Mouse (Mus musculus): ENCODE measurements around the gene Gm20388. TPM values are rescaled to one million over a fixed set of nuclear protein-coding genes. Genes with fewer than 3 reads are reported as not detected.

Gm20388 gene
- polyA plus RNA-seq, 1 experiment from 2014 or later = not detected

DNA sequence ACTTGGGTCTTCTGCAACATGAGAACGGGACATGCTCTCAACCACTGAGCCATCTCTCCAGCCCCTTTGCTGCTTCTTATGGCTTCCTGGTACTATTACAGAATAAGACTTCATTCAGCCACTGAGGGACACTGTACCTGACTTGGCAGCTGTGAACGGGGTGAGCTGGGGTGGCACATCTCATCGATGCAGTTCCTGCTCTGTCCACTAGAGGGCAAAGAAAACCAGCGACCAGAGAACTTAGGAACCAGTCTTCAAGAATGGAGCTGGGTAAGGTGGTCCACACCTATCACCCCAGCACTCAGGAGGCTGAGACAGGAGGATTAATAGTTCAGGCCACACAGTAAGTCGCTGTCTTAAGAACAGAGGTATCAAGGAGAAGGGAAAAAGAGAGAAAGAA is 685.3 kb downstream of the Gm20388 start:
- no peaks in the 10 kb centered on the region for H3K9me3 ChIP-seq (ENCODE audit: control insufficient read depth, low read length)
- H3K4me1 ChIP-seq (ENCODE audit: control insufficient read depth, insufficient read depth, low read length) = peaks cover 6% of the 10 kb centered on the region
- no peaks in the 10 kb centered on the region for H3K36me3 ChIP-seq (ENCODE audit: control insufficient read depth, insufficient read depth, low read length)
- no peaks in the 10 kb centered on the region; the same call in 1 of the 2 replicates for H3K27me3 ChIP-seq (ENCODE audit: control insufficient read depth, insufficient read depth, low read length)
- H3K4me3 ChIP-seq (ENCODE audit: low read length) = no peak overlapping the region
- H3K27ac ChIP-seq (ENCODE audit: low read depth, low read length) = no peak overlapping the region
- 12% methylated on average over 5 of the region's 5 CpGs for WGBS
- ATAC-seq (ENCODE audit: low FRiP score, low TSS enrichment) = no peak
- H3K4me2 ChIP-seq (replicated peaks; ENCODE audit: low read depth, low read length) = no peak overlapping the region
- H3K9ac ChIP-seq (ENCODE audit: low read depth, low read length) = no peak overlapping the region

DNA sequence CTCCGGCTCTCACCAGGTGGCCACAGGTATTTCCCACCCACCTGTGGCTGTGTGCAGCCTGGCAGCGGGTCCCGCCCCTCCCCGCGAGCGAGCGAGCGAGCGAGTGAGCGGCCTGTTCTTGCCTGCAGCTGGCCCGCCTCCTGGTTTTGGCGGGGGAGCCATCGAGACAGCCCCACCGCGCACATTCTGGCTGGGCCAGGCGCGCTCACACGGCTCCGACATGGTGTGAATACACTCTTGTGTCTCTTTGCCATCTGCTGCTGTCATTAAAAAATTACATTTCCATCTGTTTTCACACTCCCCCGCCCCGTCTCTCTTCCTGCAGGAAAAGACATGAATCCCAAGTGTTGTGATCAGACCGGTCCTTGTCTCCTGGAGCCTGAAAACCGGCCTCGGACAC is 687.9 kb downstream of the Gm20388 start:
- Histone ChIP-seq H3K4me2 (replicated peaks; ENCODE audit: low read depth, low read length) (peak overlapping the region; percentile 36), H3K4me1 (ENCODE audit: control insufficient read depth, insufficient read depth, low read length) (peaks cover 6% of the 10 kb centered on the region), H3K27me3 (ENCODE audit: control insufficient read depth, insufficient read depth, low read length) (no peaks in the 10 kb centered on the region; the same call in 1 of the 2 replicates), H3K27ac (ENCODE audit: low read depth, low read length) (no peak overlapping the region), H3K36me3 (ENCODE audit: control insufficient read depth, insufficient read depth, low read length) (no peaks in the 10 kb centered on the region), H3K4me3 (ENCODE audit: low read length) (peak overlapping the region; percentile 18; the same call in 1 of the 2 replicates), H3K9me3 (ENCODE audit: control insufficient read depth, low read length) (0 out of 2 replicates have a peak, but pooled peaks cover 2% of the 10 kb centered on the region), H3K9ac (ENCODE audit: low read depth, low read length) (peak overlapping the region; percentile 20; the same call in 1 of the 2 replicates)
- ATAC-seq (ENCODE audit: low FRiP score, low TSS enrichment) = peak; percentile 21; the same call in 1 of the 2 replicates
- WGBS = 24% methylated on average over 24 of the region's 24 CpGs

DNA sequence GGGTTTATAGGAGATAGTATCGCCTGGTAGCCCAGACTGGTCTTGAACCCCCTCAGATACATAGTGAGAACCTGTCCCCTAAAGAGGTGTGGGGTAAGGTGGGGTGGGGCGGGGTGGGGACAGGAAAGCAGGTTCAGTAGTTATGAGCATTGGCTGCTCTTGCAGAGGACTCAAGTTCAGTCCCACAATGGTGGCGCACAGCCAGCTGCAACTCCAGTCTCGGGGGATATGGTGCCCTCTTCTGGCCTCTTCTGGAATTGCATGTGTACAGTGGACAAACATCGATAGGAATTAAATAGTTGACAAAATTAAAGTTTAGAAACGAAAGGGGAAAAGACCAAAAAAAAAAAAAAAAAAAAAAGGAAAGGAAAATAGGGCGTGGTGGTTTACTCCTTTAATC is 688.9 kb downstream of the Gm20388 start:
- Histone ChIP-seq H3K9me3 (ENCODE audit: control insufficient read depth, low read length) (0 out of 2 replicates have a peak, but pooled peaks cover 2% of the 10 kb centered on the region), H3K4me2 (replicated peaks; ENCODE audit: low read depth, low read length) (no peak overlapping the region), H3K27ac (ENCODE audit: low read depth, low read length) (no peak overlapping the region), H3K9ac (ENCODE audit: low read depth, low read length) (no peak overlapping the region), H3K4me1 (ENCODE audit: control insufficient read depth, insufficient read depth, low read length) (peaks cover 6% of the 10 kb centered on the region), H3K27me3 (ENCODE audit: control insufficient read depth, insufficient read depth, low read length) (no peaks in the 10 kb centered on the region; the same call in 1 of the 2 replicates), H3K4me3 (ENCODE audit: low read length) (no peak overlapping the region), H3K36me3 (ENCODE audit: control insufficient read depth, insufficient read depth, low read length) (no peaks in the 10 kb centered on the region)
- WGBS = 68% methylated on average over 7 of the region's 7 CpGs
- no peak for ATAC-seq (ENCODE audit: low FRiP score, low TSS enrichment)

DNA sequence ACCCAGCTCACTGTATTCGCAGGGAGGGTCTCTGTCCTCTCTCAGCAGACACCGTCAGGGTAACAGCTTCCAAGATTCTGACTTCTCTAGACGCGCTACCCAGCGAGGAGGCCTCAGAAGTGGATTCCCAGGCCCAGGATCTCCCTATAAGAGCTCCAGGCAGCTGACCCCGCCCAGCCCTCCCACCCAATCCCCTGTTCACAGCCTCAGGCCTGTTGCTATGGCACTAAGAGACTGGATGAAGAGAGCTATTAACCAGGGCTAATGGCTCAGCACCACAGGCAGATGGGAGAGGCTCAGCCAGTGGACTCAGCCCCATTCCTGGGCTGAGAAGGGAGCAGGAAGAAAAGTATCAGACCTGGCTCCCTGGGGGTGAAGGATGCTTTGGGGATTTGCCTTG is 692.0 kb downstream of the Gm20388 start:
- no peak overlapping the region for H3K9ac ChIP-seq (ENCODE audit: low read depth, low read length)
- ATAC-seq (ENCODE audit: low FRiP score, low TSS enrichment) = peak; percentile 53
- WGBS = 28% methylated on average over 6 of the region's 6 CpGs
- no peaks in the 10 kb centered on the region for H3K36me3 ChIP-seq (ENCODE audit: control insufficient read depth, insufficient read depth, low read length)
- H3K9me3 ChIP-seq (ENCODE audit: control insufficient read depth, low read length) = 0 out of 2 replicates have a peak, but pooled peaks cover 2% of the 10 kb centered on the region
- no peaks in the 10 kb centered on the region; the same call in 1 of the 2 replicates for H3K27me3 ChIP-seq (ENCODE audit: control insufficient read depth, insufficient read depth, low read length)
- H3K4me2 ChIP-seq (replicated peaks; ENCODE audit: low read depth, low read length) = no peak overlapping the region
- H3K27ac ChIP-seq (ENCODE audit: low read depth, low read length) = no peak overlapping the region
- H3K4me1 ChIP-seq (ENCODE audit: control insufficient read depth, insufficient read depth, low read length) = peaks cover 6% of the 10 kb centered on the region
- H3K4me3 ChIP-seq (ENCODE audit: low read length) = no peak overlapping the region

DNA sequence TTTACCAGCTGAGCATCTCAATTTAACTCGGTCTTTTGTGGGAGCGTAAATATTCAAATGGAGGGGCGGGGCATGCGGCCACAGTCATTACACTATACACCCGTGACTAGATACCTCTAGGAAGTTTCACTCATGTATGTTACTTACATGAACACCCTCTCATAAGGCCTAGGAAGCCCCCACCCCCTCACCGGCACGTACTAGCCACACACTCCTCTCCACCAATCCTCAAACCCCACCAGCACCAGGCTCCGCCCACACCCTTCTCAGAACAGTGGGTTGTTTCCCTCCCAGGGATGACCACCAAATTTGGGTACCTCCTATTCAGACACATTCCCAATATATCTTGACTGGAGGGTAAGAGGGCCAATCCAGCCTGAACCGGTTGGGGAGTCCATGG is 696.8 kb downstream of the Gm20388 start:
- Histone ChIP-seq H3K9me3 (ENCODE audit: control insufficient read depth, low read length) (no peaks in the 10 kb centered on the region), H3K36me3 (ENCODE audit: control insufficient read depth, insufficient read depth, low read length) (no peaks in the 10 kb centered on the region), H3K4me2 (replicated peaks; ENCODE audit: low read depth, low read length) (no peak overlapping the region), H3K27ac (ENCODE audit: low read depth, low read length) (no peak overlapping the region), H3K9ac (ENCODE audit: low read depth, low read length) (no peak overlapping the region), H3K27me3 (ENCODE audit: control insufficient read depth, insufficient read depth, low read length) (no peaks in the 10 kb centered on the region), H3K4me3 (ENCODE audit: low read length) (no peak overlapping the region), H3K4me1 (ENCODE audit: control insufficient read depth, insufficient read depth, low read length) (no peaks in the 10 kb centered on the region)
- WGBS = 83% methylated on average over 9 of the region's 9 CpGs
- 0 out of 2 replicates have a peak, but pooled peaks have one; percentile 39 for ATAC-seq (ENCODE audit: low FRiP score, low TSS enrichment)

DNA sequence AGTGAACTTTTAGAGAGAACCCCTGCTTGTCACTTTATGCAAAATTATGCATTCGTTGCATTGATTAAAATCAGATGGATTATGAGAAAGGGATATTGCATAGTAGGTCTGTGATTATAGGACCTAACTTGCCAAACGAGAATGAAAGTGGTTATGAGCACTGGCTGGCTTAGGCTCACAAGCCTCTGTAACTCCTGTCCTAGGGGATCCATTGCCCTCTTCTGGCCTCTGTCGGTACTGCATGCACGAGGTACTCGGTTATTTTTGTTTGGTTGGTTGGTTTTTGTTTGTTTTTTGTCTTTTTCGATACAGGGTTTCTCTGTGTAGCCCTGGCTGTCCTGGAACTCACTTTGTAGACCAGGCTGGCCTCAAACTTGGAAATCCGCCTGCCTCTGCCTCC is 697.2 kb downstream of the Gm20388 start:
- ATAC-seq (ENCODE audit: low FRiP score, low TSS enrichment) = no peak
- H3K36me3 ChIP-seq (ENCODE audit: control insufficient read depth, insufficient read depth, low read length) = no peaks in the 10 kb centered on the region
- no peak overlapping the region for H3K4me3 ChIP-seq (ENCODE audit: low read length)
- H3K27ac ChIP-seq (ENCODE audit: low read depth, low read length) = no peak overlapping the region
- H3K9ac ChIP-seq (ENCODE audit: low read depth, low read length) = no peak overlapping the region
- H3K27me3 ChIP-seq (ENCODE audit: control insufficient read depth, insufficient read depth, low read length) = no peaks in the 10 kb centered on the region
- H3K9me3 ChIP-seq (ENCODE audit: control insufficient read depth, low read length) = no peaks in the 10 kb centered on the region
- no peak overlapping the region for H3K4me2 ChIP-seq (replicated peaks; ENCODE audit: low read depth, low read length)
- 15% methylated on average over 7 of the region's 7 CpGs for WGBS
- no peaks in the 10 kb centered on the region for H3K4me1 ChIP-seq (ENCODE audit: control insufficient read depth, insufficient read depth, low read length)

DNA sequence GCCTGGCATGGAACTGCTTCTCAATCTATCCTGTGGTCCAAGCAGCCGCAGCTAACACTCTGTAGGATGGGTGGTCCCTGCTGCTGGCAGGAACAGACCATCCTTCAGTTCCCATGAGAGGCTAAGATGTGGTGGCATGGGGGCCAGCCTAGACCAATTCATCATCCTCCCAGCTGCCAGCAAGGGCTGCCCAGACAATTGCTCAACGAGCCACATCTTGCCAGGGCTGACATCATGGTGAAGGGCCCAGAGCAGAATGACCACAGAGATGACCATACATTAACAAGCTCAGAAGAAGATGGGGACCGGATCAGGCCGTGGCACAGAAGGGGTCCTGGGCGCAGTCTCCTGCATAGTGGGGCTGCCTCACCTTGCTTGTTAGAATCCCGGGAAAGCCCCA is 700.2 kb downstream of the Gm20388 start:
- 88% methylated on average over 6 of the region's 6 CpGs for WGBS
- H3K4me3 ChIP-seq (ENCODE audit: low read length) = no peak overlapping the region
- H3K36me3 ChIP-seq (ENCODE audit: control insufficient read depth, insufficient read depth, low read length) = no peaks in the 10 kb centered on the region
- no peak overlapping the region for H3K27ac ChIP-seq (ENCODE audit: low read depth, low read length)
- ATAC-seq (ENCODE audit: low FRiP score, low TSS enrichment) = no peak
- H3K9me3 ChIP-seq (ENCODE audit: control insufficient read depth, low read length) = no peaks in the 10 kb centered on the region
- no peak overlapping the region for H3K4me2 ChIP-seq (replicated peaks; ENCODE audit: low read depth, low read length)
- H3K9ac ChIP-seq (ENCODE audit: low read depth, low read length) = no peak overlapping the region
- H3K4me1 ChIP-seq (ENCODE audit: control insufficient read depth, insufficient read depth, low read length) = no peaks in the 10 kb centered on the region
- H3K27me3 ChIP-seq (ENCODE audit: control insufficient read depth, insufficient read depth, low read length) = no peaks in the 10 kb centered on the region

DNA sequence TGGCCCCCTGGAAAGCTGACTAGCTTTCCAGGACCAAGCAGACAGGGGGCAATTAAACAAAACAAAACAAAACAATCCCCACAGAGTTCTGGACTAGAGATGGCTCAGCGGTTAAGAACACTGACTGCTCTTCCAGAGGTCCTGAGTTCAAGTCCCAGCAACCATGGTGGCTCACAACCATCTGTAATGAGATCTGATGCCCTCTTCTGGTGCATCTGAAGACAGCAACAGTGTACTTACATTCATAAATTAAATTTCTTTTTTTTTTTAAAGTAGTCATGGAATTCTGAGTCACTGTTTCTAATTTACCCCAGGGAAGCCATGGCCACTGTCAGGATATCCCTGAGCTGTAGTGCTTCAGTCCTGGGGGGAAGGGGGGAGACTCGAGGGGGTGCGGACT is 703.9 kb downstream of the Gm20388 start:
- H3K9me3 ChIP-seq (ENCODE audit: control insufficient read depth, low read length) = no peaks in the 10 kb centered on the region
- H3K4me2 ChIP-seq (replicated peaks; ENCODE audit: low read depth, low read length) = no peak overlapping the region
- no peak overlapping the region for H3K27ac ChIP-seq (ENCODE audit: low read depth, low read length)
- H3K4me1 ChIP-seq (ENCODE audit: control insufficient read depth, insufficient read depth, low read length) = no peaks in the 10 kb centered on the region; the same call in 1 of the 2 replicates
- H3K4me3 ChIP-seq (ENCODE audit: low read length) = no peak overlapping the region
- no peak for ATAC-seq (ENCODE audit: low FRiP score, low TSS enrichment)
- no peak overlapping the region for H3K9ac ChIP-seq (ENCODE audit: low read depth, low read length)
- H3K36me3 ChIP-seq (ENCODE audit: control insufficient read depth, insufficient read depth, low read length) = no peaks in the 10 kb centered on the region
- no peaks in the 10 kb centered on the region for H3K27me3 ChIP-seq (ENCODE audit: control insufficient read depth, insufficient read depth, low read length)
- WGBS = 86% methylated on average over 3 of the region's 3 CpGs

DNA sequence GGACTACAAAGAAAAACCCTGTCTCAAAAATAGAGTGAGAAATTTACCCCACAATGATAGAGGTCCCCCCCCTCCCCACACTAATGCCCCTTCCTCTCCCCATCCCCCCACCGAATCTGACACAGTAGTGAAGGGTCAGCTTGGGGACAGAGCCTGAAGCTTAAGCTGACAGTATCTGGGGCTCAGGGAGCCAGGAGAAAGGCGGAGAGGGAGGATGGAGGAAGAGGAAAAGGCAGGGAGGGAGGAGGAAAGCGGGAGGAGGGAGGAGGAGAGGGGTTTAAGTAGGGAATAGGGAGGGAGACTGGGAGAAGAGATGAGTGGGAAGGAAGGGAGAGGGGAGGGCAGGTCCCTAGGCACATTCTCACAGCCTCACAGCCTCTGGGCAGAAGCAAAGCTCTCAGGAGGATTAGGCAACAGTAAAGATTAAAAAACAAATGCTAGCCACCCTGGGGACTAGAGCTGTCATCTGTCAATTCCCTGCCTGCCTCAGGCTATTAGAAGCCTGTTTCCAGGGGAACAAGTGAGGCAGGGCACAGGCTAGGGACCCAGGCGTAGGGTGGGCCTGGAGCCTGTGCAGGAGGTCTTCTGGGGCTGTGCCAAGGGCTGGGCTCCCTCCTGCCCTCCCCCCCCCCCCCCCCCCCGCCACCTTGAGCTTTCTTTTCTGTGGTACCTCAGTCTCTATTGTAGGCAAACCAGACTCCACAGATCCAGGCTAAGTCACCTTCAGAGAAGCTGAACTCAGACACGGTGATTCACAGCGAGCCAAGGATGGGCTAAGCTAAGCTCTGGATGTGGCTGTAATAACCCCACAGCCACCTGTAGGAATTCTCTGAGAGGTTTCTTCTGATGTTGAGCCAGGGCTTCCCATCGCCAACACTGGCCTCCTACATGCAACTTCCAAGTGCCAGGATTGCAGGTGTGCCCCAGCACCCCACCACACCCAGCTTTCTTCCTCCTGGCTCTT is 706.3 kb downstream of the Gm20388 start:
- Histone ChIP-seq H3K36me3 (ENCODE audit: control insufficient read depth, insufficient read depth, low read length) (no peaks in the 10 kb centered on the region), H3K9ac (ENCODE audit: low read depth, low read length) (no peak overlapping the region), H3K4me3 (ENCODE audit: low read length) (no peak overlapping the region), H3K4me1 (ENCODE audit: control insufficient read depth, insufficient read depth, low read length) (peaks cover 4% of the 10 kb centered on the region; the same call in 1 of the 2 replicates), H3K27me3 (ENCODE audit: control insufficient read depth, insufficient read depth, low read length) (no peaks in the 10 kb centered on the region), H3K9me3 (ENCODE audit: control insufficient read depth, low read length) (no peaks in the 10 kb centered on the region), H3K4me2 (replicated peaks; ENCODE audit: low read depth, low read length) (no peak overlapping the region), H3K27ac (ENCODE audit: low read depth, low read length) (no peak overlapping the region)
- 0 out of 2 replicates have a peak, but pooled peaks have one; percentile 34 for ATAC-seq (ENCODE audit: low FRiP score, low TSS enrichment)
- 44% methylated on average over 7 of the region's 8 CpGs for whole genome bisulfite sequencing
